Mouse (Mus musculus) bone marrow macrophage, adult 2 months (primary cell): Measurements from ENCODE around the gene Mis12.

Source experiments
- CTCF ChIP-seq: IDR thresholded peaks from 2 replicates; pipeline ENCODE4 v1.5.1; 2012; ENCODE audit warnings: low read depth, mild to moderate bottlenecking, low read length, moderate library complexity
- POLR2A ChIP-seq: IDR thresholded peaks from 2 replicates; pipeline ENCODE4 v1.6.1; 2012; ENCODE audit warnings: mild to moderate bottlenecking, low read depth, low read length, borderline replicate concordance

GRCm38 (mm10) chr11:71012743-71013142 is 6.7 kb upstream of the Mis12 start:
- TF ChIP-seq CTCF (no peak), POLR2A (no peak)
